Mouse (Mus musculus) heart, embryonic 14.5 days (tissue): ENCODE measurements around the gene Zcchc24. TPM values are rescaled to one million over a fixed set of nuclear protein-coding genes. Genes with fewer than 3 reads are reported as not detected.
A peak's percentile ranks its signal among the peaks of the same experiment; 100 is the strongest.

ENCODE experiments used
- ATAC-seq: fragments of 200-750 bp; cut with Nextera tagmentation; 2 replicates; pipeline ENCODE4 v1.8.0; 2017; ENCODE audit warnings: low read depth, moderate TSS enrichment; ENCODE audit not compliant: insufficient number of reproducible peaks, insufficient read depth, low FRiP score
- H3K27ac ChIP-seq, 2 experiments: fragments of 200-500 bp in 1 of 2; fragments of 300-500 bp in 1 of 2; sonication (generic) in 1 of 2; replicated peaks in 1 of 2; 2 replicates each; pipeline ENCODE4 v1.5.1; 2012 to 2014; ENCODE audit warnings: low read depth in 2 of 2, low read length in 2 of 2, control low read depth in 1 of 2, mild to moderate bottlenecking in 1 of 2, mixed read lengths in 1 of 2; ENCODE audit not compliant: control insufficient read depth in 1 of 2, insufficient read depth in 1 of 2
- H3K27me3 ChIP-seq: fragments of 300-500 bp; sonication (generic); 2 replicates; pipeline ENCODE4 v1.6.1; 2014; ENCODE audit warnings: mild to moderate bottlenecking, low read length, control low read depth; ENCODE audit not compliant: control insufficient read depth, insufficient read depth
- H3K36me3 ChIP-seq: fragments of 300-500 bp; sonication (generic); 2 replicates; pipeline ENCODE4 v1.6.1; 2014; ENCODE audit warnings: mild to moderate bottlenecking, control low read depth, low read length, mixed read lengths; ENCODE audit not compliant: control insufficient read depth, insufficient read depth
- H3K4me1 ChIP-seq, 2 experiments: fragments of 200-500 bp in 1 of 2; fragments of 300-500 bp in 1 of 2; sonication (generic) in 1 of 2; 2 replicates each; pipeline ENCODE4 v1.6.1; 2012 to 2014; ENCODE audit warnings: low read length in 2 of 2, control low read depth in 1 of 2, mixed read lengths in 1 of 2; ENCODE audit not compliant: control insufficient read depth in 2 of 2, insufficient read depth in 2 of 2
- H3K4me2 ChIP-seq: fragments of 300-500 bp; sonication (generic); 2 replicates; pipeline ENCODE4 v1.6.1; 2014; ENCODE audit warnings: mild to moderate bottlenecking, low read length
- H3K4me3 ChIP-seq, 2 experiments: fragments of 200-500 bp in 1 of 2; fragments of 300-500 bp in 1 of 2; sonication (generic) in 1 of 2; 2 replicates each; pipeline ENCODE4 v1.5.1; 2012 to 2014; ENCODE audit warnings: low read length in 2 of 2, mild to moderate bottlenecking in 2 of 2, control low read depth in 1 of 2, low read depth in 1 of 2, moderate library complexity in 1 of 2; ENCODE audit not compliant: control insufficient read depth in 1 of 2, insufficient read depth in 1 of 2
- H3K9ac ChIP-seq: fragments of 300-500 bp; sonication (generic); 2 replicates; pipeline ENCODE4 v1.6.1; 2014; ENCODE audit warnings: mild to moderate bottlenecking, low read length
- H3K9me3 ChIP-seq: fragments of 300-500 bp; sonication (generic); 2 replicates; pipeline ENCODE4 v1.6.1; 2016; ENCODE audit warnings: low read length, control low read depth; ENCODE audit not compliant: control insufficient read depth
- WGBS: fragments of 180-500 bp; shearing (Covaris S2); extraction: QIAGEN DNeasy Blood & Tissue Kit; methylation state at CpG from one replicate; pipeline ENCODE4 v1.1.7; 2014; 5-methylcytosine and 5-hydroxymethylcytosine counted together
- polyA plus RNA-seq: library from polyadenylated mRNA; unstranded; fragments of >200 nt; fragmentation: Nextera tagmentation; extraction: Ambion mirVana; gene quantifications from 2 replicates; pipeline ENCODE4 v1.2.1, GENCODE M21; 2014

Zcchc24 gene
- polyA plus RNA-seq, 1 experiment from 2014 or later = 33.0 TPM

DNA sequence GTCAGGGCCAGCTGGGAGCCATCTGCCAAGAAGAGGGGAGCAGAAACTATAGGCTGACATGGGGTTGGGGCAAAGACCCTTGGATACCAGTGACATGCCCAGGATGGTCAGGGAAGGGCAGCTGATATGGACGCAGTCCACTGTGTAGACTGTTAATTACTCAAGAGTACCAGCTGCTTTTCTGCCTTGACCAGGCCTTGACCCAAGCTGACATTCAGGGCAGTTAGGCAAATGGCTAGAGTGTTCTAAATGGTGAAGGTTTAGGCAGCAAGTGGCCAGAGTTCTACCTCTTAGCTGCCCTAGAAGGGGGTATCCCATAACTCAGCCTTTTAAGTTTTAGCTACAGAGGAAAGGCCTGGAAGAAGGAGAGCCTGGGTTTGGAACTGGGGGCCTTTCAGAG is 52.3 kb downstream of the Zcchc24 start:
- Histone ChIP-seq H3K36me3 (peaks cover 64% of the 10 kb centered on the region), H3K9ac (no peak overlapping the region), H3K4me1 (peaks cover 19 to 27% of the 10 kb centered on the region in 2 experiments), H3K9me3 (no peaks in the 10 kb centered on the region), H3K27me3 (no peaks in the 10 kb centered on the region), H3K27ac (no peak overlapping the region), H3K4me2 (no peak overlapping the region), H3K4me3 (no peak overlapping the region)
- WGBS = 76% methylated on average over 1 of the region's 1 CpGs
- no peak for ATAC-seq

DNA sequence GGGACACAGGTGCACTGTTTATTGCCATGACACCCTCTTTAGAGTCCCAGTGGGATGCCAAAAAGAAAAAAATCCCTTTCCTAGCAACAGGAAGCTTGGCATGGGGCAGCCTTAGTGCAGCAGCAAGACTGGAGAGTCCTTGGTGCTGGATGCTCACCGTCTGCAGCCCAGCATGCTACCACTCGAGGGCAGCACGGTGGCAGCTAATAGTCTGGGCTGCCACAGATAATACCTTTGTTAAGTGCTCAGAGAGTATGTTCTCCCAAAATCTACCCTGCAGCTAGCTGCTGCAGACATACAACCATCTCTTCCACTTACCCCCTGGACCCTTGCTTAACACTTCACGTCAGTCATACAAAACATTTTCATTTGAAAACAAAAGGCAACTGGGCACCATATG is 55.4 kb downstream of the Zcchc24 start:
- no peak overlapping the region for H3K9ac ChIP-seq
- ATAC-seq = no peak

DNA sequence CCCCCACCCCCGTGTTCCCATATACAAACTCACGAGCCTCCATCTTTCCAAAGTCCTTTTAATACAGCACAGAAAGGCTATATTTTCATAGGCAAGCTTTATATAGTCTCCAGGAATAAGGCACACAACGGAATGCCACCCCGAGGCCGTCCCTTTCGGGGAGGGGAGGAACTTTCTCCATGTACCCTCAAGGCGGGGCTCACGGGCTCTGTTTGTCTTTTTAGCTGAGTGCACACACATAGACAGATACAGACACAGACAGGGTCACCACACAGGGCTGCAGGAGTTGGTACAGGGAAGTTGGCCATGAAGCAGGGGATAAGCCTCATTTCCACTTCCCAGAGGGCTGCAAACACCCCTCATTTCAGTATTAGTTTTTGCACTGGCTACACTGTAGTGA is 57.2 kb downstream of the Zcchc24 start:
- 33% methylated on average over 8 of the region's 8 CpGs for WGBS
- Histone ChIP-seq H3K27me3 (no peaks in the 10 kb centered on the region), H3K4me3 (no peak overlapping the region), H3K4me1 (peaks cover 43 to 44% of the 10 kb centered on the region in 2 experiments), H3K36me3 (peaks cover 27% of the 10 kb centered on the region), H3K4me2 (no peak overlapping the region), H3K27ac (peak overlapping the region; percentile 93 to 94), H3K9me3 (no peaks in the 10 kb centered on the region), H3K9ac (peak overlapping the region; percentile 64)
- ATAC-seq = 0 out of 2 replicates have a peak, but pooled peaks have one; percentile 2

More for the DNA sequence above, 55.4 kb downstream of the Zcchc24 start:
- H3K4me2 ChIP-seq = no peak overlapping the region
- peaks cover 41 to 45% of the 10 kb centered on the region in 2 experiments for H3K4me1 ChIP-seq
- WGBS = 19% methylated on average over 4 of the region's 4 CpGs
- H3K27ac ChIP-seq = no peak overlapping the region
- no peak overlapping the region for H3K4me3 ChIP-seq
- no peaks in the 10 kb centered on the region for H3K27me3 ChIP-seq
- H3K9me3 ChIP-seq = no peaks in the 10 kb centered on the region
- H3K36me3 ChIP-seq = peaks cover 40% of the 10 kb centered on the region

DNA sequence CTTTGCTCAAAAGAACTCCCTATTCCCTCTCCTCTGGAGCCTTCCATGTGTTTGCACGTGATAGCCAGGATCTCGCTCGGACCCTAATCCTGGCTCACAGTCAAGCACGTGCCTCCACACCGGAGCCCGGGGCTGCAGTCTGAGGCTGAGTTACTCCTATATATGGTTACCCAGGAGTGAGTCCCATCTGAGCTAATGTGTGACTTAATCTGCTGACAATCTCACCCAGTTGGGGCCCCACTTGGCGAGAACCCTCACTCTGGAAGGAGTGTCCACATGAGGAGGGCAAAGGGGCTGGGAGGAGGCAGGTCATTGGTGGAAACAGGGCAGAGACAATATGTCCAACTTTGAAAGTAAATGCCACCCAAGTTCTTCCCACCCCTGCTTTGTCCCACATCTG is 57.7 kb downstream of the Zcchc24 start:
- Histone ChIP-seq H3K4me2 (no peak overlapping the region), H3K36me3 (peaks cover 23% of the 10 kb centered on the region), H3K4me1 (peaks cover 43 to 44% of the 10 kb centered on the region in 2 experiments), H3K27ac (peak overlapping the region; percentile 93 to 94), H3K9ac (no peak overlapping the region; the same call in 1 of the 2 replicates), H3K9me3 (no peaks in the 10 kb centered on the region), H3K27me3 (no peaks in the 10 kb centered on the region), H3K4me3 (no peak overlapping the region)
- 21% methylated on average over 7 of the region's 7 CpGs for WGBS
- ATAC-seq = peak; percentile 76

DNA sequence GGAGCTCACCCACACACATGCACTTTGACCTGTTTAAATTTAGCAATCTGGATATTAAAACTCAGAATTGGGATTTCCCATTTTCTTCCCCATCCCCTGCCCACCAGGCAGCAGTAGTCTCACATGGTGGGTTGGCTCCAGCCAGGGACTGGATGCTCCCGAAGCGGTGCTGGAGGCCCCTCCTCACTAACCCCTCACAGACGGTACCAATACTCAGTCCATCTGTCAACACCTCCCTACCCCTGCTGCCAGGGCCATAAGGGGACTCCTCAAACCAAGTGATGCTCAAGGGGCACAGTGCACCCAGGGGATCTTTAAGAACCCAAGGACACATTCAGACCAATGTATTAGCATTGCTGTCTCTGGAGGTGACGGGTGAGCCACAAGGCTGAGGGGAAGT is 58.2 kb downstream of the Zcchc24 start:
- ATAC-seq = peak; percentile 29; the same call in 1 of the 2 replicates
- no peaks in the 10 kb centered on the region for H3K9me3 ChIP-seq
- H3K4me3 ChIP-seq = no peak overlapping the region
- H3K36me3 ChIP-seq = peaks cover 18% of the 10 kb centered on the region
- peak overlapping the region; percentile 93 to 94 for H3K27ac ChIP-seq
- H3K4me1 ChIP-seq = peaks cover 43 to 44% of the 10 kb centered on the region in 2 experiments
- WGBS = 22% methylated on average over 4 of the region's 4 CpGs
- peak overlapping the region; percentile 14; the same call in 1 of the 2 replicates for H3K9ac ChIP-seq
- no peak overlapping the region for H3K4me2 ChIP-seq
- no peaks in the 10 kb centered on the region for H3K27me3 ChIP-seq

DNA sequence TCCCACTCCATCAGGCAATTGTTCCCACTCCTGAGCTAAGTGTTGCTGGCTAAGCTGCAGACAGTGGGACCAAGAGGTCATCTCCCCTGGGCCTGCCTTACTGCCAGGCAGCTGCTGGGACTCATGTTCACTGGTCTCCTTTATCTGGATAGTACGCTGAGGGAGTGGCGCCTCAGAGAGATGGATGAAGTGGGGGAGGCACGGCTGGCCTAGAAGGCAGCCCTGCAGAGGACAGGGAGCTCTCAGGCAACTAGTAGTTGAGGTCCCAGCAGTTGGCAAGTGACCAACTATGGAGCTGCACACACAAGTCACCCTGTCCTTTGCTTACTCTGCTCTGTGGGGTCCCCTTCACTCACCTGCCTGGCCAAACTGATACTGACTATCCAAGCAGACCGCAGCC is 58.8 kb downstream of the Zcchc24 start:
- H3K9ac ChIP-seq = peak overlapping the region; percentile 22; the same call in 1 of the 2 replicates
- WGBS = 19% methylated on average over 4 of the region's 4 CpGs
- no peak overlapping the region for H3K4me3 ChIP-seq
- ATAC-seq = 0 out of 2 replicates have a peak, but pooled peaks have one; percentile 9
- H3K4me2 ChIP-seq = no peak overlapping the region
- H3K36me3 ChIP-seq = peaks cover 13% of the 10 kb centered on the region
- H3K27me3 ChIP-seq = no peaks in the 10 kb centered on the region
- peaks cover 43 to 44% of the 10 kb centered on the region in 2 experiments for H3K4me1 ChIP-seq
- H3K27ac ChIP-seq = peak overlapping the region; percentile 93 to 94
- H3K9me3 ChIP-seq = no peaks in the 10 kb centered on the region

DNA sequence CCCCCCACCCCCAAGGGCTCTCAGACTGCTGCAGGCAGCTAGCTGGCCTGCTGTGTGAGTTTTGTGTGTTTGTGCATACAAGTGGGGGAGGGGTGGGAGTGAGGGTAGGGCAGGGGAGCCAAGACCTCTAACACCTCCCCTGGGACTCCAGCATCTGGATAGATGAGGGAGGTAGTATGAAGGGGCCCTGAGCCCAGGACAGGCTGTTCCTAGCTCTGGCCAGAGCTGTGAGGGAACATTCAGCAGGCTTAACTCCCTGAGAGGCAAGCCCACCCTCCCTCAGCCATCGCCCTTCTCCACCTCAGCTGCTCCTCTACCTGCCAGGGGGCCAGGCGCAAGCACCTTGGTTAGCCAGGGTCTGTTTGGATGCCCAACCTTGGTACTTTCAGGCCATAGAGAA is 59.9 kb downstream of the Zcchc24 start:
- H3K9ac ChIP-seq = peak overlapping the region; percentile 59
- peaks cover 43 to 44% of the 10 kb centered on the region in 2 experiments for H3K4me1 ChIP-seq
- no peak overlapping the region for H3K4me2 ChIP-seq
- H3K27me3 ChIP-seq = no peaks in the 10 kb centered on the region
- 82% methylated on average over 2 of the region's 2 CpGs for WGBS
- ATAC-seq = no peak
- H3K36me3 ChIP-seq = peaks cover 2% of the 10 kb centered on the region; the same call in 1 of the 2 replicates
- no peak overlapping the region for H3K4me3 ChIP-seq
- H3K27ac ChIP-seq = peak overlapping the region; percentile 66 to 94; a peak in 3 of 4 replicates
- H3K9me3 ChIP-seq = no peaks in the 10 kb centered on the region

DNA sequence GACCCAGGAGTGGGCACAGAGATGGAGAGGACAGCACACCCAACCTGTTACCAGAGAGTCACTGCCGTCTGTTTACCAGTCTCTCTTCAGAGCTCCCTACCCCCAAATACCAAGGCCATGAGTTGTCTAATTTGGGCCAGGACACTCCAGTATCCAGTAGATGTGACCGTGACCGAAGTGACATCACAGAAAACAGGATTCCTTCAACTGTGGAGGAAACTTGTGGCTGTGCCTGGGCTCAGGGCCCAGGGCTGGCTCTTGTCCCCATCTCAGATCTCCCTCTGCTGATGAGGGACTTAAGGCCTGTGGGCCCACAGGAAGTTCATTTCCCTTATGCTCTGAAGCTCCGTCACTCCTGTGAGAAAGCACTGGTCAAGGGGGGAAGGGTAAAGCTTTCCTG is 60.4 kb downstream of the Zcchc24 start:
- Histone ChIP-seq H3K36me3 (no peaks in the 10 kb centered on the region), H3K9me3 (no peaks in the 10 kb centered on the region), H3K9ac (peak overlapping the region; percentile 59), H3K4me3 (no peak overlapping the region), H3K27ac (peak overlapping the region; percentile 66 to 94), H3K4me1 (peaks cover 43 to 44% of the 10 kb centered on the region in 2 experiments), H3K27me3 (no peaks in the 10 kb centered on the region), H3K4me2 (no peak overlapping the region)
- ATAC-seq = no peak
- WGBS = 37% methylated on average over 4 of the region's 4 CpGs
